Comparison of ENCODE assay signal across 8 mouse cellular contexts in the genomic region with DNA sequence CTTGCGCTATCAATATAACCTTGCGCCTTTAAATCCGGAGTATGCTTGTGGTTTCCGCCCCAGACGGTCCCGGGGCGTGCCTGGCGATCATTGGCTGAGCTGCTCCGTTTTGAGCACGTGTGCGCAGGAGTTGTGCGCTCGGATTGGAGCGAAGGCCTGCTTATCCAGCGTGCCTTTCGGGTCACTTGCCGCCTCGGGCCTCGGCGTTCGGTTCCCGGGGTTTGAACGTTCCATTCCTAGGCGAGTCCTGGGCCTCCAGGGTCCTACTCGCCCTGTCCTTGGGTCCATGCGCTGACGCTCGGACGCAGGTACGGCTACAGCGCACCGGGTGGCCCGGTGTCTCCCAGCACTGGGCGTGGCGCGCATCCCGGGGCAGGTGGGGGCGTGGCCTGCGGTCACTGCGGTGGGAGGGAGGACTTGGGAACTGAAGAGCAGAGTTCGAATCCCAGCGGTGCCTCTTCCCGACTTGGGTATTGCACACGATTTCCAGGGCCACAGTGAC. TPM values are rescaled to one million over a fixed set of nuclear protein-coding genes. Genes with fewer than 3 reads are reported as not detected.
DNase-seq lines count a peak whose midpoint lies in the region; ATAC-seq and TF ChIP-seq lines count a peak whose summit lies in the region.

TSS of gene Mief2 (plus strand) at position 139 of the 502 bp plus-strand sequence.

- H3K9me3 ChIP-seq in kidney, embryonic 14.5 days (ENCODE audit: control insufficient read depth, low read length), result no peaks in the 10 kb centered on the region
- no peaks in the 10 kb centered on the region for H3K9me3 ChIP-seq in limb, embryonic 15.5 days

- H3K27me3 ChIP-seq in kidney, embryonic 14.5 days (ENCODE audit: control insufficient read depth, insufficient read depth, low read length), result no peaks in the 10 kb centered on the region
- no peaks in the 10 kb centered on the region for H3K27me3 ChIP-seq in limb, embryonic 15.5 days

- WGBS in kidney, embryonic 14.5 days, result under 1% methylated on average over 44 of the region's 44 CpGs
- under 1% methylated on average over 44 of the region's 44 CpGs for WGBS in limb, embryonic 15.5 days

- H3K4me1 ChIP-seq in bone marrow macrophage, adult 2 months (ENCODE audit: control insufficient read depth, insufficient read depth, low read length), result peaks cover 25% of the 10 kb centered on the region
- H3K4me1 ChIP-seq in embryonic fibroblast, embryonic 13.5 days (ENCODE audit: control insufficient read depth, insufficient read depth, low read length), result 0 out of 2 replicates have a peak, but pooled peaks cover 4% of the 10 kb centered on the region
- peaks cover 18% of the 10 kb centered on the region for H3K4me1 ChIP-seq in kidney, embryonic 14.5 days (ENCODE audit: control insufficient read depth, insufficient read depth, low read length)
- peaks cover 32% of the 10 kb centered on the region for H3K4me1 ChIP-seq in limb, embryonic 15.5 days

- H3K36me3 ChIP-seq in kidney, embryonic 14.5 days (ENCODE audit: control insufficient read depth, insufficient read depth, low read length), result peaks cover 41% of the 10 kb centered on the region
- peaks cover 41% of the 10 kb centered on the region for H3K36me3 ChIP-seq in limb, embryonic 15.5 days

- peak; percentile 98 for DNase-seq in A20 (ENCODE audit: low read depth, low spot score)
- DNase-seq in heart, adult 9 months (ENCODE audit: low spot score in 2 of 2), result peak; percentile 96
- DNase-seq in monocyte, adult 2 months (ENCODE audit: low read depth in 1 of 2, low spot score in 2 of 2), result peak; percentile 73 to 81
- peak; percentile 94 to 95 for DNase-seq in spleen, postnatal 36 days (ENCODE audit: low spot score in 2 of 2)

- H3K4me3 ChIP-seq in bone marrow macrophage, adult 2 months (ENCODE audit: insufficient read depth, low read length), result peak within 1 kb of the TSS; percentile 99
- H3K4me3 ChIP-seq in embryonic fibroblast, embryonic 13.5 days (ENCODE audit: insufficient read depth, low read length), result peak within 1 kb of the TSS; percentile 82
- peak within 1 kb of the TSS; percentile 93 for H3K4me3 ChIP-seq in kidney, embryonic 14.5 days (ENCODE audit: low read length)
- H3K4me3 ChIP-seq in limb, embryonic 15.5 days, result peak within 1 kb of the TSS; percentile 87

- no peak for TF ChIP-seq CTCF in bone marrow macrophage, adult 2 months (IDR thresholded peaks at IDR 0.05; ENCODE audit: low read depth, low read length)
- no peak for TF ChIP-seq CTCF in embryonic fibroblast, embryonic 13.5 days (IDR thresholded peaks at IDR 0.05; ENCODE audit: borderline replicate concordance, insufficient read depth, low read length)

- peak within 1 kb of the TSS; percentile 91 for H3K9ac ChIP-seq in kidney, embryonic 14.5 days (ENCODE audit: low read depth, low read length)
- peak within 1 kb of the TSS; percentile 76 for H3K9ac ChIP-seq in limb, embryonic 15.5 days

- ATAC-seq in kidney, embryonic 14.5 days (ENCODE audit: low FRiP score, low TSS enrichment), result peak; percentile 93
- peak; percentile 88 for ATAC-seq in limb, embryonic 15.5 days (ENCODE audit: insufficient number of reproducible peaks, low FRiP score, low TSS enrichment, low read depth)

- TF ChIP-seq POLR2A in bone marrow macrophage, adult 2 months (IDR thresholded peaks at IDR 0.05; ENCODE audit: borderline replicate concordance, low read depth, low read length), result no peak
- peak; percentile 79 for TF ChIP-seq POLR2A in embryonic fibroblast, embryonic 13.5 days (IDR thresholded peaks at IDR 0.05; ENCODE audit: low read depth, low read length)

- H3K4me2 ChIP-seq in kidney, embryonic 14.5 days (replicated peaks; ENCODE audit: low read depth, low read length), result peak within 1 kb of the TSS; percentile 50
- peak within 1 kb of the TSS; percentile 80 for H3K4me2 ChIP-seq in limb, embryonic 15.5 days

- H3K27ac ChIP-seq in bone marrow macrophage, adult 2 months (ENCODE audit: insufficient read depth, low read depth, low read length), result peak within 1 kb of the TSS; percentile 71
- H3K27ac ChIP-seq in embryonic fibroblast, embryonic 13.5 days (ENCODE audit: insufficient read depth, low read length), result peak within 1 kb of the TSS; percentile 49
- peak within 1 kb of the TSS; percentile 84 for H3K27ac ChIP-seq in kidney, embryonic 14.5 days (ENCODE audit: low read depth, low read length)
- H3K27ac ChIP-seq in limb, embryonic 15.5 days, result peak within 1 kb of the TSS; percentile 91

RNA-seq across cellular contexts. Expression of gene Mief2, which starts in this region (rescaled TPM):
- polyA plus RNA-seq in bone marrow macrophage, adult 2 months (2012; ENCODE audit: insufficient read depth, insufficient read length, missing spikeins), result 6.1 and 9.3 TPM in 2 replicates
- 7.4 and 14.2 TPM in 2 replicates for polyA plus RNA-seq in embryonic fibroblast, embryonic 13.5 days (2011; ENCODE audit: insufficient read length, low read depth, missing spikeins)
- 9.8 and 17.0 TPM in 2 replicates for polyA plus RNA-seq in kidney, embryonic 14.5 days (2014; fragmentation: Nextera tagmentation; extraction: Ambion mirVana)
- polyA plus RNA-seq in limb, embryonic 15.5 days (2015; fragmentation: Nextera tagmentation; extraction: Ambion mirVana), result 15.1 and 16.8 TPM in 2 replicates

Comparison
In these comparisons a context has a peak if more than half of its experiments do, and no peak if none do; other contexts are left out.
1. Peak in every context shown above with its lines: DNase-seq, ATAC-seq, H3K4me3 ChIP-seq and H3K27ac ChIP-seq.